Mouse (Mus musculus) ES-Bruce4 (cell line): ENCODE measurements around the gene Tmem97. TPM values are rescaled to one million over a fixed set of nuclear protein-coding genes. Genes with fewer than 3 reads are reported as not detected.

ENCODE experiments used
- H3K27ac ChIP-seq: 2 replicates; pipeline ENCODE4 v1.5.1; 2012; ENCODE audit warnings: low read length, inconsistent platforms; ENCODE audit not compliant: insufficient read depth
- H3K27me3 ChIP-seq: 2 replicates; pipeline ENCODE4 v1.6.1; 2012; ENCODE audit warnings: mild to moderate bottlenecking, low read length, inconsistent platforms; ENCODE audit not compliant: control insufficient read depth, poor library complexity, insufficient read depth, severe bottlenecking
- H3K36me3 ChIP-seq: 2 replicates; pipeline ENCODE4 v1.6.1; 2012; ENCODE audit warnings: inconsistent platforms, mild to moderate bottlenecking, low read length, moderate library complexity; ENCODE audit not compliant: control insufficient read depth, poor library complexity, insufficient read depth, severe bottlenecking
- H3K4me1 ChIP-seq: one replicate; pipeline ENCODE4 v1.8.1; 2011; ENCODE audit warnings: low read length; ENCODE audit not compliant: control insufficient read depth, insufficient read depth
- H3K4me3 ChIP-seq: 2 replicates; pipeline ENCODE4 v1.5.1; 2011; ENCODE audit warnings: low read depth, mild to moderate bottlenecking, low read length
- H3K9ac ChIP-seq: 2 replicates; pipeline ENCODE4 v1.6.1; 2012; ENCODE audit warnings: low read depth, mild to moderate bottlenecking, inconsistent platforms; ENCODE audit not compliant: poor library complexity, severe bottlenecking
- H3K9me3 ChIP-seq: replicated peaks from 2 replicates; pipeline ENCODE4 v1.6.1; 2012; ENCODE audit warnings: mild to moderate bottlenecking, low read length, inconsistent platforms; ENCODE audit not compliant: control insufficient read depth, poor library complexity, insufficient read depth, severe bottlenecking
- CTCF ChIP-seq: IDR thresholded peaks from one replicate; pipeline ENCODE4 v1.8.1; 2011; ENCODE audit warnings: low read depth, low read length
- EP300 ChIP-seq: IDR thresholded peaks from 2 replicates; pipeline ENCODE4 v1.6.1; 2011; ENCODE audit warnings: low read depth, low read length; ENCODE audit not compliant: insufficient read depth
- POLR2A ChIP-seq: IDR thresholded peaks from one replicate; pipeline ENCODE4 v1.8.1; 2011; ENCODE audit warnings: low read length; ENCODE audit not compliant: insufficient read depth
- polyA plus RNA-seq: library from polyadenylated mRNA; stranded (reverse); fragments of >200 nt; gene quantifications from 2 replicates; pipeline ENCODE4 v1.2.4, GENCODE M21; 2011; ENCODE audit warnings: low read depth; ENCODE audit not compliant: missing spikeins, insufficient read depth, insufficient read length

Tmem97 gene
- polyA plus RNA-seq, 1 experiment: 90.1 TPM

GRCm38 (mm10) chr11:78497071-78497541 lies 53.5 kb downstream of the Tmem97 start:
- no peaks in the 10 kb centered on the region for H3K9me3 ChIP-seq
- H3K27me3 ChIP-seq: no peaks in the 10 kb centered on the region
- H3K9ac ChIP-seq: 0 out of 2 replicates have a peak overlapping the region, but pooled peaks have one; percentile 3
- H3K4me1 ChIP-seq: no peaks in the 10 kb centered on the region
- H3K36me3 ChIP-seq: no peaks in the 10 kb centered on the region
- TF ChIP-seq EP300: no peak
- no peak for TF ChIP-seq CTCF
- TF ChIP-seq POLR2A: no peak
- peak overlapping the region; percentile 41 for H3K4me3 ChIP-seq
- no peak overlapping the region for H3K27ac ChIP-seq

- Histone ChIP-seq H3K27ac (no peak overlapping the region), H3K36me3 (no peaks in the 10 kb centered on the region), H3K9me3 (no peaks in the 10 kb centered on the region), H3K9ac (no peak overlapping the region), H3K4me1 (no peaks in the 10 kb centered on the region), H3K4me3 (no peak overlapping the region), H3K27me3 (no peaks in the 10 kb centered on the region)
- TF ChIP-seq CTCF (no peak), POLR2A (no peak), EP300 (no peak)
Measured at GRCm38 (mm10) chr11:78495904-78496303, 54.7 kb downstream of the Tmem97 start.

Other genes starting within 250 kb of the Tmem97 start
- gene Spag5, start 249.2 kb downstream of the Tmem97 start, polyA plus RNA-seq: 66.9 and 68.8 TPM in 2 replicates
- 32.5 and 55.1 TPM in 2 replicates for gene Aldoc, start 227.8 kb downstream of the Tmem97 start, polyA plus RNA-seq
- 24.2 and 29.5 TPM in 2 replicates for gene Pigs, start 222.4 kb downstream of the Tmem97 start, polyA plus RNA-seq
- 25.7 and 28.7 TPM in 2 replicates for gene Unc119, start 207.3 kb downstream of the Tmem97 start, polyA plus RNA-seq
- not detected in 2 replicates for gene Foxn1, start 164.2 kb downstream of the Tmem97 start, polyA plus RNA-seq
- gene Slc13a2, start 128.6 kb downstream of the Tmem97 start, polyA plus RNA-seq: not detected in 2 replicates
- gene Slc46a1, start 85.1 kb downstream of the Tmem97 start, polyA plus RNA-seq: 6.5 and 9.1 TPM in 2 replicates
- 2.0 and 3.1 TPM in 2 replicates for gene Sarm1, start 53.0 kb downstream of the Tmem97 start, polyA plus RNA-seq
- not detected in 2 replicates for gene Vtn, start 51.7 kb downstream of the Tmem97 start, polyA plus RNA-seq
- not detected in 2 replicates for gene Sebox, start 47.3 kb downstream of the Tmem97 start, polyA plus RNA-seq
- 41.6 and 41.7 TPM in 2 replicates for gene Tmem199, start 38.6 kb downstream of the Tmem97 start, polyA plus RNA-seq
- gene Poldip2, start 38.6 kb downstream of the Tmem97 start, polyA plus RNA-seq: 72.1 and 75.3 TPM in 2 replicates
- 38.2 and 41.2 TPM in 2 replicates for gene Tnfaip1, start 14.4 kb downstream of the Tmem97 start, polyA plus RNA-seq
- gene Ift20, start 14.4 kb downstream of the Tmem97 start, polyA plus RNA-seq: 30.2 and 40.0 TPM in 2 replicates
- 39.7 and 47.6 TPM in 2 replicates for gene Nlk, start 146.6 kb upstream of the Tmem97 start, polyA plus RNA-seq
- gene Ccnq, start 201.0 kb upstream of the Tmem97 start, polyA plus RNA-seq: 16.1 and 18.3 TPM in 2 replicates